Mouse (Mus musculus) embryonic facial prominence, embryonic 11.5 days (tissue): Measurements from ENCODE around the gene Akap10. TPM values are rescaled to one million over a fixed set of nuclear protein-coding genes. Genes with fewer than 3 reads are reported as not detected.

Experiments
- ATAC-seq: fragments of 200-750 bp; cut with Nextera tagmentation; replicated peaks from 2 replicates; pipeline ENCODE4 v1.8.0; 2017; ENCODE audit warnings: low read depth; ENCODE audit not compliant: insufficient number of reproducible peaks, low FRiP score, low TSS enrichment
- DNase-seq: peaks from one replicate; pipeline ENCODE4 v3.0.0-alpha.2; 2015; ENCODE audit warnings: low spot score
- H3K27ac ChIP-seq: fragments of 300-500 bp; sonication (generic); replicated peaks from 2 replicates; pipeline ENCODE4 v1.5.1; 2014; ENCODE audit warnings: mild to moderate bottlenecking, low read depth, low read length, control low read depth
- H3K27me3 ChIP-seq: fragments of 300-500 bp; sonication (generic); 2 replicates; pipeline ENCODE4 v1.6.1; 2014; ENCODE audit warnings: mild to moderate bottlenecking, low read length, moderate library complexity, mixed read lengths; ENCODE audit not compliant: control insufficient read depth, insufficient read depth
- H3K36me3 ChIP-seq: fragments of 300-500 bp; sonication (generic); replicated peaks from 2 replicates; pipeline ENCODE4 v1.6.1; 2014; ENCODE audit warnings: low read depth, mild to moderate bottlenecking, low read length, moderate library complexity, mixed read lengths; ENCODE audit not compliant: control insufficient read depth, insufficient read depth
- H3K4me1 ChIP-seq: fragments of 300-500 bp; sonication (generic); 2 replicates; pipeline ENCODE4 v1.6.1; 2014; ENCODE audit warnings: low read length, mixed read lengths; ENCODE audit not compliant: control insufficient read depth, insufficient read depth
- H3K4me2 ChIP-seq: fragments of 300-500 bp; sonication (generic); 2 replicates; pipeline ENCODE4 v1.6.1; 2014; ENCODE audit warnings: low read depth, mild to moderate bottlenecking, control low read depth, low read length, moderate library complexity
- H3K4me3 ChIP-seq: fragments of 300-500 bp; sonication (generic); 2 replicates; pipeline ENCODE4 v1.5.1; 2014; ENCODE audit warnings: low read depth, low read length, control low read depth
- H3K9ac ChIP-seq: fragments of 300-500 bp; sonication (generic); replicated peaks from 2 replicates; pipeline ENCODE4 v1.6.1; 2014; ENCODE audit warnings: mild to moderate bottlenecking, control low read depth, low read length
- H3K9me3 ChIP-seq: fragments of 300-500 bp; sonication (generic); replicated peaks from 2 replicates; pipeline ENCODE4 v1.6.1; 2016; ENCODE audit warnings: mild to moderate bottlenecking, low read length, inconsistent platforms, mixed read lengths; ENCODE audit not compliant: control insufficient read depth
- WGBS: fragments of 180-500 bp; shearing (Covaris S2); extraction: QIAGEN DNeasy Blood & Tissue Kit; methylation state at CpG from one replicate; pipeline ENCODE4 v1.1.7; 2014; 5-methylcytosine and 5-hydroxymethylcytosine counted together
- polyA plus RNA-seq: library from polyadenylated mRNA; unstranded; fragments of >200 nt; fragmentation: Nextera tagmentation; extraction: Ambion mirVana; gene quantifications from 2 replicates; pipeline ENCODE4 v1.2.1, GENCODE M21; 2014

Gene Akap10
- polyA plus RNA-seq, 1 experiment from 2014 or later, result 15.5 TPM

DNA sequence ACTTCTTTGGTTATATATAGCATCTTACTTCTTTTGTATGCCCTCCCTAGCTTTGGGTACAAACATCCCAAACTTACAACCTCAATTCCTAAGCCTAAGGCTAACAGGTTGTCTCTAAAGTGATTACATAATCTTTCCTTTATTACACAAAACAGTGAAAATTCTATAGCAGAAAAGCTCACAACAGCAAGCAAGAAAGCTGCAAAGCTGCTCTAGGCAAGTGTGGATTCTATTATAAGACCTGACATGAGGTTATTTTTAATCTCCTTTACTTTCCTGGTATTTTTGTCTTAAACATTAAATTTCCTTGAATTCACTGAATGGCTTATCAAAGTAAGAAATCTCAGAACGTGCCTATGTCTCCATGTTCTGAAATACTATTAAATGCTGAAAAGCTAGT, 6.7 kb downstream of the Akap10 start:
- 86% methylated on average over 1 of the region's 1 CpGs for WGBS
- DNase-seq, result no peak
- Histone ChIP-seq H3K36me3 (no peaks in the 10 kb centered on the region; the same call in 1 of the 2 replicates), H3K4me3 (no peak overlapping the region), H3K4me1 (no peaks in the 10 kb centered on the region), H3K4me2 (no peak overlapping the region), H3K9ac (no peak overlapping the region), H3K27me3 (no peaks in the 10 kb centered on the region), H3K9me3 (no peaks in the 10 kb centered on the region), H3K27ac (no peak overlapping the region)
- ATAC-seq, result no peak

DNA sequence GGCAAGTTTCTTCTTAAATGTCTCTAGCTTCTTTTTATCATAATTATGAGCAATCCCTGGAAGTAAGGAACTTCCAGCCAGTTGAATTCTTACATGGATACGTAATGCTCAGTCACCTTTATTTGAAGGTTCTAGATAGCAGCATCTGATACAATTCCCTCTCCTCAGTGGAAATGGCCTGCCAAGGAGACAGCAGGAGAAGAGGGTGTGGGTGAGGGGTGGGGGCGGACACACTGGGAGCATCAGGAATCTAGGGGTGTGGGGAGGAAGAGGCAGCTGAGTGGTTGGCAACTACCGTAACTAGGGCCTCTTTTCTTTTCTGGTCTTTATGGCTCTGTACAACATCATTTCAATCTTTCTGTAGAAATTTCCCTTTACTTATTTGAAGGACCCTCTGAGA, 10.3 kb downstream of the Akap10 start:
- WGBS, result 96% methylated on average over 3 of the region's 3 CpGs
- Histone ChIP-seq H3K4me3 (no peak overlapping the region), H3K9ac (no peak overlapping the region), H3K36me3 (peaks cover 3% of the 10 kb centered on the region), H3K27ac (no peak overlapping the region), H3K9me3 (no peaks in the 10 kb centered on the region), H3K4me1 (no peaks in the 10 kb centered on the region), H3K4me2 (no peak overlapping the region), H3K27me3 (no peaks in the 10 kb centered on the region)
- no peak for ATAC-seq
- no peak for DNase-seq

DNA sequence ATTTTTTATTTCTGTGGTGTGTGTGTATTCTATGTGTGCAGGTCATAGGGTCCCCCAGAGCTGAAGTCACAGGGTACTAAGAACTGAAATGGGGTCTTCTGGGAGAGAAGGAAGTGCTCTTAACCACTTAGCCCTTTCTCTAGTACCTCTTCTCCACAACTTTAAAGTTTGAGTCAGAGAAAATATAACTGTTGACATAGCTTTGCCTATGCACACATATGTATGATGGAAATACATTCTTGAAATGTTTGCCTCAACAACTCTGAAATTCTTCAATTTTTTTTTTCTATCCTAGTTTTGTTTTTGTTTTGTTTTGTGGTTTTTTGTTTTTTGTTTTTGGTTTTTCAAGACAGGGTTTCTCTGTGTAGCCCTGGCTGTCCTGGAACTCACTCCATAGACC, 21.7 kb downstream of the Akap10 start:
- DNase-seq, result no peak

DNA sequence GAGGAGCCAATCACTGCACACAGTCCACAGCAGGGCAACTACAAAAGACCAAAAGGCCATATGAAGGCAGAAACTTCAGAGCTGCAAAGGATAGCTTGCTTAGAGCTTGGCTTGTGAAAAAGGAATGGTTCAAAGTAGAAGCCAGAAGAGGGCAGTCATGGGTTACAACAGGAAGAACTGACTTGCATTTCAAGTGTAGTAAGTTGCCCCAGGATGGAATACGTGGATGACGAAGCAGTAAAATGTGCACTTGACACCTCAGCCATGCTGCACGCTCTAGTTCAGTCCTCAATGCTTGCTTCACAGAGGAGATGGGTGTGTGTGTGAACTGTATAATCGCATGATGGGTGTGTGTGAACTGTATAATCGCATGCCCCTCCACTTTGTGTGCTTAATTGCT, 47.9 kb downstream of the Akap10 start:
- Histone ChIP-seq H3K4me2 (no peak overlapping the region), H3K36me3 (peaks cover 3% of the 10 kb centered on the region; the same call in 1 of the 2 replicates), H3K4me1 (no peaks in the 10 kb centered on the region), H3K4me3 (no peak overlapping the region), H3K9me3 (no peaks in the 10 kb centered on the region), H3K27me3 (no peaks in the 10 kb centered on the region), H3K27ac (no peak overlapping the region), H3K9ac (no peak overlapping the region)
- ATAC-seq, result no peak
- DNase-seq, result peak; percentile 26
- WGBS, result 79% methylated on average over 5 of the region's 5 CpGs

More for the DNA sequence above, 21.7 kb downstream of the Akap10 start:
- no peaks in the 10 kb centered on the region for H3K27me3 ChIP-seq
- no peaks in the 10 kb centered on the region; the same call in 1 of the 2 replicates for H3K36me3 ChIP-seq
- H3K4me2 ChIP-seq, result no peak overlapping the region
- H3K9me3 ChIP-seq, result no peaks in the 10 kb centered on the region
- H3K9ac ChIP-seq, result no peak overlapping the region
- no peak overlapping the region for H3K4me3 ChIP-seq
- no peak for ATAC-seq
- H3K27ac ChIP-seq, result no peak overlapping the region
- no peaks in the 10 kb centered on the region for H3K4me1 ChIP-seq

DNA sequence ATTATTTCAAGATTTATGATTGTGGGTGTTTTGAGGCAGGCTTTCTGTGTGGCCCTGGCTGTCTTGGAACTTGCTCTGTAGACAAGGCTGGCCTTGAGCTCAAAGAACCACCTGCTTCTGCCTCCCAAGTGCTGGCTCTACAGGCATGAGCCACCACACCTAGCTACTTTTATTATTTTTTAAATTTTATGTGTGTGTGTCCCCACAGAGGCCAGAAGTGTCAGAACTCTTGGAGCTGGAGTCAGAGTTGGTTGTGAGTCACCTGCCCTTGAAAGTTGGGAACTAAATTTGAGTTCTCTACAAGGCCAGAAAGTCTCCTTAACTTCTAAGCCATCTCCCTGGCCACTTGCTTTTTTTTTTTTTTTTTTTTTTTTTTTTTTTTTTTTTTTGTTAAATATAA, 50.1 kb downstream of the Akap10 start:
- Histone ChIP-seq H3K4me1 (no peaks in the 10 kb centered on the region), H3K36me3 (no peaks in the 10 kb centered on the region), H3K9ac (no peak overlapping the region), H3K4me3 (no peak overlapping the region), H3K27ac (no peak overlapping the region), H3K27me3 (no peaks in the 10 kb centered on the region), H3K4me2 (no peak overlapping the region), H3K9me3 (no peaks in the 10 kb centered on the region)
- DNase-seq (no peak), ATAC-seq (no peak)

DNA sequence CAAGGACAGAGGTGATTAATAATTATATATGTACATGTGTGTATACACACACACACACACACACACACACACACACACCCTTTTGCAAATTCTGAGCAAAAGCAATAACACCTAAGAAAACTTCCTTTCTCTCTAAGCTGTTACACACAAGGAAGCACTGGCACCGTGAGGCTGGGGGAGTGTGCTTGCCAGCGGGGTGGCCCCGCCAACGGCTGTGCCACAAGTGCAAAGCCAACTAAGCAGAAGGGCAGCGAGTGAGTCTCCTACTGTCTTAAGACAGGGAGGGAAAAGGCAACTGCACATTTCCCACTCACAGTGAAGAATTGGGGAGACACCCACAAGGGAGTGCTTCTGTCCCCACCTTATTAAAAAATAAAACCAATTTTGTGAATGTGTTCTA, 58.2 kb downstream of the Akap10 start:
- DNase-seq, result no peak
- H3K9ac ChIP-seq, result no peak overlapping the region
- 92% methylated on average over 5 of the region's 5 CpGs for WGBS
- peaks cover 15% of the 10 kb centered on the region for H3K36me3 ChIP-seq
- no peak overlapping the region for H3K4me2 ChIP-seq
- no peaks in the 10 kb centered on the region for H3K27me3 ChIP-seq
- H3K9me3 ChIP-seq, result no peaks in the 10 kb centered on the region
- ATAC-seq, result no peak
- H3K4me1 ChIP-seq, result no peaks in the 10 kb centered on the region
- no peak overlapping the region for H3K4me3 ChIP-seq
- no peak overlapping the region for H3K27ac ChIP-seq

DNA sequence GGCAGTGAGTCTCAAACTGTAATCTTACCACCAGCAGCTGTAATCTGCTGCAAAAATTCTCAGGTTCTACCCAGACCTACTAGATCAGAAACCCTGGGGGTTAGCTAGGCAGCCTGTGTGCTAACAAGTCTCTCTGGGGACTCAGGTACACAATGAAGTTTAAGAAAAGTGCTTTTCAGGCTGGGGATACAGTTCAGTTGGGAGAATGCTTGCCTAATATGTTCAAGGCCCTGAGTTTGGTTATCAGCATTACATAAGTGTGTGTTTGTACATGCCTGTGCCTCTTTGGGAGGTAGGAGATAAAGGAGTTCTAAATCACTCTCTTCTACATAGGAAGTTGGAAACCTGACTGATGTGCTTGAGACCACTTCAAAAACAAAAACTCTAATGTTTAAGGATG, 63.2 kb downstream of the Akap10 start:
- Histone ChIP-seq H3K4me3 (no peak overlapping the region), H3K9me3 (no peaks in the 10 kb centered on the region), H3K4me1 (no peaks in the 10 kb centered on the region), H3K36me3 (peaks cover 1% of the 10 kb centered on the region), H3K4me2 (no peak overlapping the region), H3K9ac (no peak overlapping the region), H3K27me3 (no peaks in the 10 kb centered on the region), H3K27ac (no peak overlapping the region)
- ATAC-seq (no peak), DNase-seq (no peak)

DNA sequence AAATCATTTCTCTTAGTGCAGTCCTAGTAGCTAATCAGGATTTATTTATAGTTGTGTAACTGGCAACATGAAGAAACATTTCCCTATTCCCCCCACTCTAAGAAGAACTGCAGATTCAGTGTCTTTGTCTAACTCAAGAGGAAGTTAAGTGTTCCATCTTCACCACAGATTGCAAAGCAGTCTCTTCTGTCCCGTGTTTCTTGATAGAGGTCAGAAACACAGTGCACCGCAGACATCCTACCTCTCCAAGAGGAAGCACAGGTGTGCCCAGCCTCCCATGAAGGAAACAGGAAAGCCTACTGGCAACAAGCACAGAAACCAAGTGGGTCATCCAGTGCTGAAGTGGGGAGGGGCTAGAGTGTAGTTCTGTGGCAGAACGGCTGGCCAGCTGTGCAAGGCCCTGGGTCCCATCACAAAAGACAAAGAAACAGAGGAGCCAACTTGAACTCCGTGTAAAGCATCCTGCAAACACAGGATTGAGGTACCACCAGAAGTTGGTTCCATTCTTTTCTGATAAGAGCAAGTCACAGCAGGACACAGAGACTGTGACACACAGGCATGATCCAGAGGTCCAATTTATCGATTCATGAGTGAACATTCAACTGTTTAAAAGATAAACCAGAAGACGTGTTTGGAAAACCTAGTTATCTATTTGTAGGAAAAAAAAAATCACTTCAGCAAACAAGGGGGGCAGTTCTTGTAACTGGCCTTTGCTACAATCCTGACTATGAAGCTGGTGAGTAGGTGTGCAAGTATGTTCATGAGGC, 68.1 kb downstream of the Akap10 start:
- ATAC-seq (no peak), DNase-seq (no peak)
- Histone ChIP-seq H3K4me1 (no peaks in the 10 kb centered on the region), H3K36me3 (no peaks in the 10 kb centered on the region), H3K4me2 (no peak overlapping the region), H3K4me3 (no peak overlapping the region), H3K9ac (no peak overlapping the region), H3K27me3 (no peaks in the 10 kb centered on the region), H3K9me3 (no peaks in the 10 kb centered on the region), H3K27ac (no peak overlapping the region)
- 75% methylated on average over 6 of the region's 6 CpGs for WGBS
